Mouse (Mus musculus): ENCODE measurements around the gene Neurod1.

DNA sequence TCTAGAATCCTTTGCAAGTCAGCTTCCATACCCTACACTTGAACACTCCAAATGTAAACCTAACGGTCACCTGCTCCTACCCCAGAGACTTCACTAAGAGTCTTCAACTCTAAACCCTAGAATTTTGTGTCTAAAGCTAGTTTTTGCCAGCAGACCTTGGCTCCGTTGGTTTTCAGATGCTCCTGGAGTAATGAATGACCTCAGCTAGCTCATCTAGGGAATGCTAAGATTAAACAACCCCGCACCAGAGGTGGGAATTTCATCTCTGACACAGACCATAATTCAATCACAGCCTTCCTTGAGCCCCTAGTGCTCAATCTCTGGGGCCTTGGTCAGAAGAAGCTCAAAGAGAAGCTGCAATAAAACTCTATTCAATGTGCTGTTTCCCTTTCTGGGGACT, 883 bp upstream of the Neurod1 start:
- TF ChIP-seq MXI1 (IDR thresholded peaks at IDR 0.05; ENCODE audit: low read depth, low read length) (no peak), ZNF384 (IDR thresholded peaks at IDR 0.05; ENCODE audit: low read depth, low read length) (no peak), CTCF (conservative IDR thresholded peaks at IDR 0.05 in 1 of 2, IDR thresholded peaks at IDR 0.05 in 1 of 2; ENCODE audit: low read depth in 2 of 2, low read length in 2 of 2) (no peak), CHD2 (IDR thresholded peaks at IDR 0.05; ENCODE audit: low read length) (no peak), SIN3A (IDR thresholded peaks at IDR 0.05; ENCODE audit: low read length) (no peak), ZKSCAN1 (IDR thresholded peaks at IDR 0.05; ENCODE audit: borderline replicate concordance, low read depth, low read length) (no peak), POLR2A (IDR thresholded peaks at IDR 0.05; ENCODE audit: low read depth, low read length) (no peak), MYC (IDR thresholded peaks at IDR 0.05; ENCODE audit: low read depth, low read length) (no peak), MAX (IDR thresholded peaks at IDR 0.05; ENCODE audit: low read length) (no peak), USF1 (IDR thresholded peaks at IDR 0.05; ENCODE audit: low read depth, low read length) (no peak), ZMIZ1 (IDR thresholded peaks at IDR 0.05; ENCODE audit: low read depth, low read length) (no peak), MEF2A (IDR thresholded peaks at IDR 0.05; ENCODE audit: borderline replicate concordance, low read depth, low read length) (no peak)
